Mouse (Mus musculus) gastrocnemius, postnatal 36 days (tissue): ENCODE data around the gene Sparc. TPM values are rescaled to one million over a fixed set of nuclear protein-coding genes. Genes with fewer than 3 reads are reported as not detected.

Experiments used
- DNase-seq, 2 experiments: peaks; one replicate each; pipeline ENCODE4 v3.0.0; 2022
- intact Hi-C: fragments of 180-260 bp; cut with DNase I; formaldehyde crosslinking; loops from one replicate; pipeline ENCODE4 v1.15.1; 2025
- long read RNA-seq, 2 experiments: library from polyadenylated mRNA; stranded (forward); transcript quantifications; one replicate each; pipeline ENCODE4 v2.0.0; 2021
- total RNA-seq, 2 experiments: library from RNA; stranded (reverse); gene quantifications; 2 replicates each; pipeline ENCODE4 v1.2.3; 2021

The Sparc gene
- 100 to 1,000 TPM; 572 to 675 TPM for total RNA-seq
- long read RNA-seq, experiment 1, transcript Sparc-202 (10 exons, 2,115 nt): minor isoform, 31 of 592 reads
- long read RNA-seq, experiment 1, transcript Sparc-205 (5 exons, 741 nt): minor isoform, 92 of 592 reads
- long read RNA-seq, experiment 1, transcript Sparc-203 (4 exons, 909 nt): minor isoform, 22 of 592 reads
- long read RNA-seq, experiment 1, transcript Sparc-201 (10 exons, 2,300 nt): major isoform, 129 of 592 reads
- long read RNA-seq, experiment 1, partial matches to known transcripts: 128 of 592 reads
- long read RNA-seq, experiment 1, other reads (novel, unspliced or antisense): 190 of 592 reads
- long read RNA-seq, experiment 2, transcript Sparc-205 (5 exons, 741 nt): minor isoform, 106 of 649 reads
- long read RNA-seq, experiment 2, transcript Sparc-202 (10 exons, 2,115 nt): minor isoform, 30 of 649 reads
- long read RNA-seq, experiment 2, transcript Sparc-203 (4 exons, 909 nt): minor isoform, 17 of 649 reads
- long read RNA-seq, experiment 2, transcript Sparc-201 (10 exons, 2,300 nt): major isoform, 143 of 649 reads
- long read RNA-seq, experiment 2, partial matches to known transcripts: 139 of 649 reads
- long read RNA-seq, experiment 2, other reads (novel, unspliced or antisense): 214 of 649 reads

GRCm38 (mm10) chr11:55422978-55423377 is at the start of gene Sparc:
Gene Sparc, minus strand, starts transcription at chr11:55423183.
- intact Hi-C loops: no loop called here

GRCm38 (mm10) chr11:55471467-55471866 is 48.5 kb upstream of the Sparc start:
- intact Hi-C loops: no loop called here
- no peak for DNase-seq

More at GRCm38 (mm10) chr11:55422978-55423377, at the start of gene Sparc:
- no peak for DNase-seq

GRCm38 (mm10) chr11:55470761-55471160 is 47.8 kb upstream of the Sparc start:
- intact Hi-C loops: no loop called here
- no peak for DNase-seq

GRCm38 (mm10) chr11:55469923-55470691 is 47.1 kb upstream of the Sparc start:
- intact Hi-C loops: no loop called here
- no peak for DNase-seq

GRCm38 (mm10) chr11:55469048-55469843 is 46.3 kb upstream of the Sparc start, which contains the start of gene G3bp1:
Gene G3bp1, plus strand, starts transcription at chr11:55469685.
- intact Hi-C loops: no loop called here
- DNase-seq: peak; percentile 98 to 99

GRCm38 (mm10) chr11:55468611-55469047 is 45.6 kb upstream of the Sparc start:
- no peak for DNase-seq
- intact Hi-C loops: no loop called here

- intact Hi-C loops: no loop called here
- no peak for DNase-seq
These were observed 45.0 kb upstream of the Sparc start for GRCm38 (mm10) chr11:55468012-55468411.

GRCm38 (mm10) chr11:55465177-55465576 is 42.2 kb upstream of the Sparc start:
- DNase-seq: no peak
- intact Hi-C loops: no loop called here

GRCm38 (mm10) chr11:55464707-55465106 is 41.7 kb upstream of the Sparc start:
- DNase-seq: no peak
- intact Hi-C loops: no loop called here

- intact Hi-C loops: no loop called here
- DNase-seq: no peak
These were observed 39.2 kb upstream of the Sparc start for GRCm38 (mm10) chr11:55462149-55462548.

- peak; percentile 91 to 93 for DNase-seq
- intact Hi-C loops: no loop called here
These were observed 38.1 kb upstream of the Sparc start, which contains the start of gene Atox1 for GRCm38 (mm10) chr11:55461019-55461645. Gene Atox1, minus strand, starts transcription at chr11:55461239.

GRCm38 (mm10) chr11:55460559-55461018 is 37.6 kb upstream of the Sparc start:
- no peak for DNase-seq

GRCm38 (mm10) chr11:55459850-55460558 is 37.0 kb upstream of the Sparc start:
- intact Hi-C loops: loop anchor here (5.0 kb wide), 1 partner anchor 208 kb away; no protein-coding TSS in a partner anchor
- no peak for DNase-seq

More at GRCm38 (mm10) chr11:55460559-55461018, 37.6 kb upstream of the Sparc start:
- intact Hi-C loops: no loop called here

- intact Hi-C loops: loop anchor here (5.0 kb wide), 1 partner anchor 206 kb away; no protein-coding TSS in a partner anchor
These were observed 35.5 kb upstream of the Sparc start for GRCm38 (mm10) chr11:55458501-55458900.

GRCm38 (mm10) chr11:55455166-55455565 is 32.2 kb upstream of the Sparc start:
- no peak for DNase-seq
- intact Hi-C loops: loop anchor here (5.0 kb wide), 1 partner anchor 203 kb away; no protein-coding TSS in a partner anchor

More at GRCm38 (mm10) chr11:55458501-55458900, 35.5 kb upstream of the Sparc start:
- DNase-seq: no peak

GRCm38 (mm10) chr11:55453640-55454039 is 30.7 kb upstream of the Sparc start:
- intact Hi-C loops: no loop called here
- no peak for DNase-seq

GRCm38 (mm10) chr11:55450311-55450710 is 27.3 kb upstream of the Sparc start:
- no peak for DNase-seq
- intact Hi-C loops: no loop called here

- intact Hi-C loops: loop anchor here (5.0 kb wide), 1 partner anchor 247 kb away; the partner anchor contains the start of gene Slc36a1
- DNase-seq: no peak
These were observed 26.5 kb upstream of the Sparc start for GRCm38 (mm10) chr11:55449531-55449930.
